Mouse (Mus musculus) G1E (cell line): Measurements from ENCODE around the gene Cckbr. TPM values are rescaled to one million over a fixed set of nuclear protein-coding genes. Genes with fewer than 3 reads are reported as not detected.

Source experiments
- ATAC-seq: 2 replicates; pipeline ENCODE4 v1.8.0; 2016; ENCODE audit warnings: mild to moderate bottlenecking; ENCODE audit not compliant: insufficient number of reproducible peaks, poor library complexity, low FRiP score, severe bottlenecking; ENCODE audit errors: extremely low read depth
- DNase-seq: peaks from one replicate; pipeline ENCODE4 v3.0.0; 2012; ENCODE audit warnings: low spot score
- H3K27me3 ChIP-seq: 2 replicates; pipeline ENCODE4 v1.6.1; 2012; ENCODE audit warnings: mild to moderate bottlenecking, low read length, inconsistent platforms; ENCODE audit not compliant: insufficient read depth
- H3K36me3 ChIP-seq: replicated peaks from 2 replicates; pipeline ENCODE3; 2012; ENCODE audit warnings: mild to moderate bottlenecking, inconsistent platforms
- H3K4me1 ChIP-seq: 2 replicates; pipeline ENCODE4 v1.6.1; 2012; ENCODE audit warnings: low read depth, low read length, inconsistent platforms, mixed read lengths; ENCODE audit not compliant: insufficient read depth
- H3K4me3 ChIP-seq: 2 replicates; pipeline ENCODE4 v1.5.1; 2012; ENCODE audit warnings: low read depth, mild to moderate bottlenecking, inconsistent platforms, low read length, moderate library complexity, mixed read lengths
- H3K9me3 ChIP-seq: replicated peaks from 2 replicates; pipeline ENCODE4 v1.6.1; 2012; ENCODE audit warnings: inconsistent platforms
- CTCF ChIP-seq: IDR thresholded peaks from 2 replicates; pipeline ENCODE4 v1.5.1; 2012; ENCODE audit warnings: low read depth, low read length, inconsistent platforms, mixed read lengths
- GATA1 ChIP-seq: IDR thresholded peaks from 2 replicates; pipeline ENCODE4 v1.6.1; 2012; ENCODE audit warnings: borderline replicate concordance, low read length, inconsistent platforms, mixed read lengths
- GATA2 ChIP-seq: IDR thresholded peaks from 2 replicates; pipeline ENCODE4 v1.6.1; 2012; ENCODE audit warnings: low read depth, low read length, inconsistent platforms, borderline replicate concordance
- POLR2AphosphoS5 ChIP-seq: IDR thresholded peaks from 2 replicates; pipeline ENCODE4 v1.6.1; 2012; ENCODE audit warnings: low read depth, low read length, inconsistent platforms; ENCODE audit not compliant: insufficient replicate concordance
- TAL1 ChIP-seq: conservative IDR thresholded peaks from 2 replicates; pipeline ENCODE4 v1.6.1; 2012; ENCODE audit warnings: low read depth, low read length, inconsistent platforms, mixed read lengths
- polyA plus RNA-seq: library from polyadenylated mRNA; stranded (reverse); fragments of >175 nt; gene quantifications from 2 replicates; pipeline ENCODE4 v1.2.3, GENCODE M21; 2012
- total RNA-seq, 2 experiments: library from RNA; stranded (forward) in 1 of 2; stranded (reverse) in 1 of 2; fragments of 200-1000 nt in 1 of 2; fragments of >200 nt in 1 of 2; fragmentation: Nextera tagmentation in 1 of 2; gene quantifications; 2 replicates each; pipeline ENCODE4 v1.2.3; 2014 to 2017

Cckbr gene
- total and polyA plus RNA-seq, 3 experiments: 0.05 TPM; not detected in 2

GRCm38 (mm10) chr7:105477433-105477700, 51.8 kb downstream of the Cckbr start:
- H3K4me3 ChIP-seq: no peak overlapping the region
- no peaks in the 10 kb centered on the region for H3K36me3 ChIP-seq
- H3K9me3 ChIP-seq: no peaks in the 10 kb centered on the region
- no peak for TF ChIP-seq GATA1
- no peak for TF ChIP-seq CTCF
- TF ChIP-seq GATA2: no peak
- no peak for TF ChIP-seq POLR2AphosphoS5
- no peak for TF ChIP-seq TAL1
- ATAC-seq: no peak
- H3K4me1 ChIP-seq: no peaks in the 10 kb centered on the region; the same call in 1 of the 2 replicates
- DNase-seq: no peak
- H3K27me3 ChIP-seq: no peaks in the 10 kb centered on the region; the same call in 1 of the 2 replicates

GRCm38 (mm10) chr7:105477841-105478240, 52.3 kb downstream of the Cckbr start:
- Histone ChIP-seq H3K27me3 (no peaks in the 10 kb centered on the region; the same call in 1 of the 2 replicates), H3K4me1 (no peaks in the 10 kb centered on the region; the same call in 1 of the 2 replicates), H3K4me3 (no peak overlapping the region), H3K9me3 (no peaks in the 10 kb centered on the region), H3K36me3 (no peaks in the 10 kb centered on the region)
- DNase-seq (peak; percentile 18), ATAC-seq (peak; percentile 34; the same call in 1 of the 2 replicates)
- TF ChIP-seq CTCF (peak; percentile 40; the same call in 1 of the 2 replicates), GATA2 (no peak)

GRCm38 (mm10) chr7:105478344-105478743, 52.8 kb downstream of the Cckbr start:
- H3K27me3 ChIP-seq: no peaks in the 10 kb centered on the region; the same call in 1 of the 2 replicates
- DNase-seq: no peak
- H3K4me3 ChIP-seq: no peak overlapping the region
- no peak for ATAC-seq
- TF ChIP-seq GATA1 (no peak), CTCF (no peak), TAL1 (no peak), POLR2AphosphoS5 (no peak), GATA2 (no peak)
- H3K9me3 ChIP-seq: no peaks in the 10 kb centered on the region
- H3K36me3 ChIP-seq: no peaks in the 10 kb centered on the region
- H3K4me1 ChIP-seq: no peaks in the 10 kb centered on the region; the same call in 1 of the 2 replicates

- Histone ChIP-seq H3K4me3 (no peak overlapping the region), H3K9me3 (no peaks in the 10 kb centered on the region), H3K4me1 (no peaks in the 10 kb centered on the region; the same call in 1 of the 2 replicates), H3K36me3 (no peaks in the 10 kb centered on the region), H3K27me3 (no peaks in the 10 kb centered on the region; the same call in 1 of the 2 replicates)
- DNase-seq: no peak
- no peak for ATAC-seq
- TF ChIP-seq CTCF (no peak), TAL1 (no peak), GATA2 (no peak)
Observed at GRCm38 (mm10) chr7:105479232-105479631, 53.7 kb downstream of the Cckbr start.

- TF ChIP-seq POLR2AphosphoS5 (no peak), GATA1 (no peak), CTCF (no peak), TAL1 (no peak), GATA2 (no peak)
- no peak for DNase-seq
- H3K9me3 ChIP-seq: no peaks in the 10 kb centered on the region
- ATAC-seq: no peak
- H3K4me1 ChIP-seq: no peaks in the 10 kb centered on the region; the same call in 1 of the 2 replicates
- no peaks in the 10 kb centered on the region for H3K36me3 ChIP-seq
- no peak overlapping the region for H3K4me3 ChIP-seq
- no peaks in the 10 kb centered on the region; the same call in 1 of the 2 replicates for H3K27me3 ChIP-seq
Observed at GRCm38 (mm10) chr7:105480081-105480480, 54.5 kb downstream of the Cckbr start.

GRCm38 (mm10) chr7:105480561-105481504, 55.3 kb downstream of the Cckbr start:
- Histone ChIP-seq H3K4me1 (no peaks in the 10 kb centered on the region; the same call in 1 of the 2 replicates), H3K36me3 (no peaks in the 10 kb centered on the region), H3K9me3 (no peaks in the 10 kb centered on the region), H3K27me3 (no peaks in the 10 kb centered on the region; the same call in 1 of the 2 replicates), H3K4me3 (no peak overlapping the region)
- no peak for ATAC-seq
- no peak for DNase-seq
- TF ChIP-seq GATA1 (no peak), CTCF (no peak), GATA2 (no peak), POLR2AphosphoS5 (no peak), TAL1 (no peak)
